Mouse (Mus musculus): Measurements from ENCODE around the gene C1qb. TPM values are rescaled to one million over a fixed set of nuclear protein-coding genes. Genes with fewer than 3 reads are reported as not detected.

The C1qb gene
- polyA plus RNA-seq, 1 experiment = not detected

DNA sequence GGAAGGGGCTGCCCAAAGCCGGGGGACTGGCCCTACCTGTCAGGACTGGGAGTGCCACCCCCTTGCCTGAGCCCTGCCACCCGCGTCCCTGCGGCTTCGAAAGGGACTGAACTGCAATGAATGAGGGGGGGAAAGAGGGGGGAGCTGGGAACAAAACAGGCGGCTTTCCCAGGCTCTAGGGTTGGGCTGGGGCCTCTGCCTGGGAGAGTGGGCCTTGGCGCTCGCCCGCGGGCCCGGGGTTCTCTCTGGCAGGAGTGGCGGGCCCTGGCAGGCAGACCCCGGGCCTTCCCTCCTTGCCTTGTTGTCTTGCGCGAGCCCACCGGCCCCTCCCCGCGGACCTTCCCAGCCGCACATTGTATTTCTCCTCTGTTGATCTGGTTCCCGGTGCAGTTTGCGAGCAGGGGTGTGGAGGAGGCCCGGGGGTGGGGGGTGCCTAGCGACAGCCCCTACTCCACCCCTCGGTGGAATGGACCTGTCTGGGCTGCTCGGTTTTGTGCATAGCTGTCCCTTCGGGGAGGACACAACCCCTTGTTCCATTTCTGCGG lies 49.5 kb downstream of the C1qb start:
- Histone ChIP-seq H3K79me3 (ENCODE audit: low read depth) (peaks cover 9% of the 10 kb centered on the region), H3K36me3 (ENCODE audit: control insufficient read depth, insufficient read depth) (no peaks in the 10 kb centered on the region), H3ac (ENCODE audit: control insufficient read depth, insufficient read length, low read depth) (peak overlapping the region; percentile 50), H3K4me3 (ENCODE audit: insufficient read depth, poor library complexity, severe bottlenecking) (peak overlapping the region; percentile 14), H3K27me3 (ENCODE audit: control insufficient read depth, insufficient read depth, insufficient read length) (no peaks in the 10 kb centered on the region), H3K79me2 (ENCODE audit: control insufficient read depth, insufficient read depth) (peaks cover 22% of the 10 kb centered on the region)
- TF ChIP-seq CEBPB (IDR thresholded peaks at IDR 0.05; ENCODE audit: low read depth) (no peak), USF1 (IDR thresholded peaks at IDR 0.05; ENCODE audit: low read depth) (no peak), MYOD1 (IDR thresholded peaks at IDR 0.05; ENCODE audit: control insufficient read depth, insufficient read length, low read depth) (no peak), MYOG (IDR thresholded peaks at IDR 0.05; ENCODE audit: control insufficient read depth, extremely low read depth, insufficient read length) (no peak), MAX (IDR thresholded peaks at IDR 0.05) (no peak)

DNA sequence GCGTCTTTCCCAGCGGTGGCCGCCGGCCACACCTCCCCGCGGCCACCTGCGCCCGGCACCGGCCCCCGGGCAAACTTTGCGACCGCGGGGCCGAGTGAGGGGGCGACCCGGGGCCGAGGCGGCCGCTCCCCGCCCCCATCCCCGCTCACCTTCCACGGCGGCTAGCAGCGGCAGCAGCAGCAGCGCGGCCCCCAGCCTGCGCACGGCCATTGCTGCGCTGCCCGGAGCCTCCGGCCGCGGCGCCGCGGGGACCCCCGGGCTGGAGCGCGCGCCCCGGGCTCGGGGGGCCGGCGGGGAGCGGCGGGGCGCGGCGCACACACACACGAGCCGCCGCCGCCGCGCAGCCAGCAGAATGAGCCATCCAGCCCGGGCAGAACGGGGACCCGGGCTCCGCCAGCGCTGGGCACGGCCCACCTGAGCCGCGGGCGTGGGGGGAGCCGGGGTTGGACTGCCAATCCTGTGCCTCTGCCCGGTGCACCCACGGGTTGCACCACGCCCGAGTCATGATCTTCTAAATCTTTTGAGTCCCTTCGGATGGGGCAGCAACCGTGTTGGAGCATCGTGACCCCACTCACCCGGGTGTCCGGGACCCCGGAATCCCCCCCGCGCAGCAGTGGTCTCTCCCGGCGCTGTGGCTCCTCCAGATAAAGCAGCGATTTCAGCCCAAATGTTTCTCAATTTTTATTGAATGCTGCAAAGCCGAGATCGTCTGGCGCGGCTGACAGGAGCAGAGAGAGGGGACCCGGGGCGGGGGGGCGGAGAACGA lies 50.2 kb downstream of the C1qb start, which contains the start of gene Ephb2:
Gene Ephb2 (minus strand): TSS at position 368 of the 766 bp plus-strand sequence.
- H3K27me3 ChIP-seq (ENCODE audit: control insufficient read depth, insufficient read depth, insufficient read length) = no peaks in the 10 kb centered on the region
- H3K36me3 ChIP-seq (ENCODE audit: control insufficient read depth, insufficient read depth) = no peaks in the 10 kb centered on the region
- peaks cover 12% of the 10 kb centered on the region for H3K79me3 ChIP-seq (ENCODE audit: low read depth)
- TF ChIP-seq FOSL1 (IDR thresholded peaks at IDR 0.05; ENCODE audit: insufficient read depth, low read length, poor library complexity, severe bottlenecking) (no peak), MYOG (IDR thresholded peaks at IDR 0.05; ENCODE audit: control insufficient read depth, extremely low read depth, insufficient read length) (no peak), USF1 (IDR thresholded peaks at IDR 0.05; ENCODE audit: low read depth) (no peak), CEBPB (IDR thresholded peaks at IDR 0.05; ENCODE audit: low read depth) (no peak), MAX (IDR thresholded peaks at IDR 0.05) (no peak), MYOD1 (IDR thresholded peaks at IDR 0.05; ENCODE audit: control insufficient read depth, insufficient read length, low read depth) (no peak), CTCF (IDR thresholded peaks at IDR 0.05; ENCODE audit: control insufficient read depth, insufficient read depth, insufficient read length) (no peak)
- peak within 1 kb of the TSS; percentile 50 for H3K4me3 ChIP-seq (ENCODE audit: insufficient read depth, poor library complexity, severe bottlenecking)
- H3K79me2 ChIP-seq (ENCODE audit: control insufficient read depth, insufficient read depth) = peaks cover 28% of the 10 kb centered on the region
- peak within 1 kb of the TSS; percentile 78 for H3ac ChIP-seq (ENCODE audit: control insufficient read depth, insufficient read length, low read depth)

- TF ChIP-seq MAX (IDR thresholded peaks at IDR 0.05) = no peak
- TF ChIP-seq CTCF (IDR thresholded peaks at IDR 0.05; ENCODE audit: control insufficient read depth, insufficient read depth, insufficient read length) = no peak
- no peak for TF ChIP-seq CEBPB (IDR thresholded peaks at IDR 0.05; ENCODE audit: low read depth)
- no peak for TF ChIP-seq FOSL1 (IDR thresholded peaks at IDR 0.05; ENCODE audit: insufficient read depth, low read length, poor library complexity, severe bottlenecking)
- TF ChIP-seq USF1 (IDR thresholded peaks at IDR 0.05; ENCODE audit: low read depth) = no peak
- TF ChIP-seq MYOD1 (IDR thresholded peaks at IDR 0.05; ENCODE audit: control insufficient read depth, insufficient read length, low read depth) = no peak
- TF ChIP-seq MYOG (IDR thresholded peaks at IDR 0.05; ENCODE audit: control insufficient read depth, extremely low read depth, insufficient read length) = no peak
- Histone ChIP-seq H3K27me3 (ENCODE audit: control insufficient read depth, insufficient read depth, insufficient read length) (no peaks in the 10 kb centered on the region), H3K36me3 (ENCODE audit: control insufficient read depth, insufficient read depth) (no peaks in the 10 kb centered on the region), H3ac (ENCODE audit: control insufficient read depth, insufficient read length, low read depth) (peak overlapping the region; percentile 78), H3K4me3 (ENCODE audit: insufficient read depth, poor library complexity, severe bottlenecking) (peak overlapping the region; percentile 50), H3K79me3 (ENCODE audit: low read depth) (peaks cover 12% of the 10 kb centered on the region), H3K79me2 (ENCODE audit: control insufficient read depth, insufficient read depth) (peaks cover 29% of the 10 kb centered on the region)
These were observed 51.0 kb downstream of the C1qb start for GRCm38 (mm10) chr4:136834815-136835620.

DNA sequence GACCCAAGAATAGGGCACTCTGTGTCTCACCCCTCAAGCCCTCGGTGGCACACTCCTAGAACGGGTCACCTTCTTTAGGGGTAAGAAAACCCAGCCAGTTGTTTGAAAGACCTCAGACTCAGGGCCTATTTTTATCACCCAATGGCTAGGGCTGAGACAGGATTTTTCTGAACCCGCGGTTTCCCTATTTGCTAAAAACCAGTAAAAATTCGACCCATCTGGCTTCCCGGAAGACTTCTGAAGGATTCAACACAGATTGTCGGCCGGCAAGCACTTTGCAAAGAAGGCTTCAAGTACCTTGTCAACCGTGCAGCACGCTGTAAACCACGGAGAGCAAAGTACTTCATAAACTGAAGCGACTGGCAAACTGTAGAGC lies 51.6 kb downstream of the C1qb start:
- Histone ChIP-seq H3K36me3 (ENCODE audit: control insufficient read depth, insufficient read depth) (no peaks in the 10 kb centered on the region), H3K4me3 (ENCODE audit: insufficient read depth, poor library complexity, severe bottlenecking) (peak overlapping the region; percentile 50), H3K79me3 (ENCODE audit: low read depth) (peaks cover 12% of the 10 kb centered on the region), H3ac (ENCODE audit: control insufficient read depth, insufficient read length, low read depth) (no peak overlapping the region), H3K27me3 (ENCODE audit: control insufficient read depth, insufficient read depth, insufficient read length) (no peaks in the 10 kb centered on the region), H3K79me2 (ENCODE audit: control insufficient read depth, insufficient read depth) (peaks cover 29% of the 10 kb centered on the region)
- TF ChIP-seq CTCF (IDR thresholded peaks at IDR 0.05; ENCODE audit: control insufficient read depth, insufficient read depth, insufficient read length) (no peak), USF1 (IDR thresholded peaks at IDR 0.05; ENCODE audit: low read depth) (no peak), FOSL1 (IDR thresholded peaks at IDR 0.05; ENCODE audit: insufficient read depth, low read length, poor library complexity, severe bottlenecking) (no peak), MYOD1 (IDR thresholded peaks at IDR 0.05; ENCODE audit: control insufficient read depth, insufficient read length, low read depth) (no peak), CEBPB (IDR thresholded peaks at IDR 0.05; ENCODE audit: low read depth) (no peak), MYOG (IDR thresholded peaks at IDR 0.05; ENCODE audit: control insufficient read depth, extremely low read depth, insufficient read length) (no peak), MAX (IDR thresholded peaks at IDR 0.05) (no peak)

GRCm38 (mm10) chr4:136833619-136834351 lies 52.2 kb downstream of the C1qb start:
- H3K79me3 ChIP-seq (ENCODE audit: low read depth) = peaks cover 12% of the 10 kb centered on the region
- peak overlapping the region; percentile 25 for H3ac ChIP-seq (ENCODE audit: control insufficient read depth, insufficient read length, low read depth)
- no peaks in the 10 kb centered on the region for H3K27me3 ChIP-seq (ENCODE audit: control insufficient read depth, insufficient read depth, insufficient read length)
- H3K79me2 ChIP-seq (ENCODE audit: control insufficient read depth, insufficient read depth) = peaks cover 34% of the 10 kb centered on the region
- H3K4me3 ChIP-seq (ENCODE audit: insufficient read depth, poor library complexity, severe bottlenecking) = peak overlapping the region; percentile 50
- TF ChIP-seq FOSL1 (IDR thresholded peaks at IDR 0.05; ENCODE audit: insufficient read depth, low read length, poor library complexity, severe bottlenecking) (no peak), MYOG (IDR thresholded peaks at IDR 0.05; ENCODE audit: control insufficient read depth, extremely low read depth, insufficient read length) (no peak), MYOD1 (IDR thresholded peaks at IDR 0.05; ENCODE audit: control insufficient read depth, insufficient read length, low read depth) (peak; percentile 32)
- H3K36me3 ChIP-seq (ENCODE audit: control insufficient read depth, insufficient read depth) = no peaks in the 10 kb centered on the region

Data from C2C12 (cell line).